Mouse (Mus musculus): Measurements from ENCODE around the gene Gm5460. TPM values are rescaled to one million over a fixed set of nuclear protein-coding genes. Genes with fewer than 3 reads are reported as not detected.

The Gm5460 gene
- polyA plus RNA-seq, 1 experiment from 2014 or later = not detected

DNA sequence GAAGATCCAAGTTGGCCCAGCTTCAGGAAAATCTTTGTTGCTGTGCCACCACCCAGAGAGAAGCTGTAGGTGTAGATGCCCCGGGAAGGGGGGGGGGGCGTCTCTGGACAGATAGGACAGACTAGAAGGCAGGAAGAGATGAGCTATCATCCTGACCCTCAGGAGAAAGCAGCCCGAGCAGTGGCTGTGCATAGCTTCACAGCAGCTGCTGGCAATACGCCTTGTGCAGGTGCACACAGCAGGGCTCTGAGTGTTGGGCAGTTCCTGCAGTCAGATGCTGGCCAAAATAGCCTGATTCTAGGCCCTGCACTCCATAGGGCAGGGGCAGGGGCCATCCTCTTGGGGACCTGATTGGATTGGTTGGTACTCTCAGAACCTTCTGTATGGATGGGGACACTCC, 70.2 kb downstream of the Gm5460 start:
- 79% methylated on average over 4 of the region's 4 CpGs for WGBS
- ATAC-seq (replicated peaks; ENCODE audit: low FRiP score) (no peak), DNase-seq (ENCODE audit: low spot score) (no peak)
- H3K9me3 ChIP-seq (ENCODE audit: control insufficient read depth, low read length) = no peaks in the 10 kb centered on the region
- H3K4me1 ChIP-seq (replicated peaks; ENCODE audit: control insufficient read depth, insufficient read depth, low read length) = no peaks in the 10 kb centered on the region
- no peak overlapping the region for H3K4me3 ChIP-seq (ENCODE audit: low read depth, low read length)
- H3K27ac ChIP-seq (ENCODE audit: low read depth, low read length) = no peak overlapping the region
- H3K9ac ChIP-seq (ENCODE audit: low read length) = no peak overlapping the region
- H3K4me2 ChIP-seq (ENCODE audit: low read depth, low read length, severe bottlenecking) = no peak overlapping the region
- no peaks in the 10 kb centered on the region for H3K27me3 ChIP-seq (ENCODE audit: control insufficient read depth, insufficient read depth, low read length)
- no peaks in the 10 kb centered on the region for H3K36me3 ChIP-seq (ENCODE audit: control insufficient read depth, insufficient read depth, low read length)

DNA sequence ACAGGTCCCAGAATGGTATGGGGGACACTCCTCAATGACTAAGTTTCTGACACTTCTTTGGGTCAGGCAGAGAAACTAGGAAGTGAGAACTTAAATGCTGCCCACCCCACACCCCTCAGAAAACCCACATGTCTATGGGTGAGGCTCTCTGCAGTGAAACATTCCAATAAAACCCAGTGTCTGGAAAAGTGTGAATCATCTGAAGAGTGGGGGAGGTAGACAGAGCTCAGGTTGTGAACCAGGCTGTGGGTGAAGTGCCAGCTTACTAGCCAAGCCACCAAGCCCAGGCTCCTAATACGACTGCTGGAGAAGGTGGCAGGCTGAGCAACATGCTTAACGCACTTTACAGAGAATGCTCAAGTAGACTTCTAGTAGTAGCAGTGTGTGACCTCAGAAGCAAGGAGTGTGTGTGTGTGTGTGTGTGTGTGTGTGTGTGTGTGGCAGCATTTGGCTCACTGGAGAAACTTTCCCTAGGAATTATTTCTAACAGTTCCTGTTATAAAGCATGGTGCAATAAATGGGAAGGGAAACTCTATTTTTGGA, 71.4 kb downstream of the Gm5460 start:
- ATAC-seq (replicated peaks; ENCODE audit: low FRiP score) = no peak
- Histone ChIP-seq H3K4me2 (ENCODE audit: low read depth, low read length, severe bottlenecking) (no peak overlapping the region), H3K4me1 (replicated peaks; ENCODE audit: control insufficient read depth, insufficient read depth, low read length) (no peaks in the 10 kb centered on the region), H3K9me3 (ENCODE audit: control insufficient read depth, low read length) (no peaks in the 10 kb centered on the region), H3K36me3 (ENCODE audit: control insufficient read depth, insufficient read depth, low read length) (no peaks in the 10 kb centered on the region), H3K9ac (ENCODE audit: low read length) (no peak overlapping the region), H3K4me3 (ENCODE audit: low read depth, low read length) (no peak overlapping the region), H3K27me3 (ENCODE audit: control insufficient read depth, insufficient read depth, low read length) (no peaks in the 10 kb centered on the region), H3K27ac (ENCODE audit: low read depth, low read length) (no peak overlapping the region)
- no peak for DNase-seq (ENCODE audit: low spot score)
- 94% methylated on average over 2 of the region's 2 CpGs for WGBS

DNA sequence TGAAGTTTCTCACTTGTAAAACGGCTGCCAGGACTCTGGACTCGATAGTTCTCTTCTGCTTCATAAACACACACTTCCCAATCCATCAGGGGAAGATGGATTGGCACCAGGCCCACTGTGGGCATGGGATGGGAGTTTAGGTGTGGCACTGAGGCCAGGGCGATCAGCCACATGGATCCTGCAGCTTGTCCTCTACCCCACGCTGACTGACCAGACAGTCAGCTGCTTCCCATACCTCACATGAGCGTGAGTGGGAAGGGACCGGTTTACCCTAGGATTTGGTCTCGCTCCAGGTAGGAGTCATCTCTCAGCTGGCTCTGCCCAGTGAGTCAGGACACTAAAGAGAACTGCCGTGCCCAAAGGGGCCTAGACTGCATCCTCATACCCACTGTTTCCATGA, 73.2 kb downstream of the Gm5460 start:
- no peaks in the 10 kb centered on the region for H3K27me3 ChIP-seq (ENCODE audit: control insufficient read depth, insufficient read depth, low read length)
- no peak overlapping the region for H3K4me3 ChIP-seq (ENCODE audit: low read depth, low read length)
- no peak overlapping the region for H3K27ac ChIP-seq (ENCODE audit: low read depth, low read length)
- H3K9ac ChIP-seq (ENCODE audit: low read length) = no peak overlapping the region
- no peaks in the 10 kb centered on the region for H3K4me1 ChIP-seq (replicated peaks; ENCODE audit: control insufficient read depth, insufficient read depth, low read length)
- no peak overlapping the region for H3K4me2 ChIP-seq (ENCODE audit: low read depth, low read length, severe bottlenecking)
- no peaks in the 10 kb centered on the region for H3K36me3 ChIP-seq (ENCODE audit: control insufficient read depth, insufficient read depth, low read length)
- WGBS = 88% methylated on average over 8 of the region's 8 CpGs
- no peaks in the 10 kb centered on the region for H3K9me3 ChIP-seq (ENCODE audit: control insufficient read depth, low read length)
- DNase-seq (ENCODE audit: low spot score) (no peak), ATAC-seq (replicated peaks; ENCODE audit: low FRiP score) (no peak)

DNA sequence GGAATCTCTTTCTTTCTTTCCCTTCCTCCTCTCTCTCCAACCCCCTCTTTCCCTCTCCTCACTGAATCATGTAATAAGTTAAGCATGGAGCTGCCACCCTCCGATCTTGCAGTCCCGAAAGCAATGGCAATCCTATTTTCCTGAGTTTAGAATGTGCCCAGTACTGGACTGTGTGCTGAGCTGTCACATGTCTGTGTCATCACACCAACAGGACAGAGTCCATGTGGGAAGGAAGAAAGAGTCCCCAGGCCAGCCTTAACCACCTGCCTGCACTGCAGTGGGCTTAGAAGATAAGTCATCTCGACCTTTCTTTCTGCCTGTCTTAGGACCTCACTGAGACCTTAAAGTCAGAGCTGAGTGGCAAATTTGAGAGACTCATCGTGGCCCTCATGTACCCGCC, 74.9 kb downstream of the Gm5460 start:
- Histone ChIP-seq H3K4me2 (ENCODE audit: low read depth, low read length, severe bottlenecking) (no peak overlapping the region), H3K4me1 (replicated peaks; ENCODE audit: control insufficient read depth, insufficient read depth, low read length) (no peaks in the 10 kb centered on the region), H3K4me3 (ENCODE audit: low read depth, low read length) (no peak overlapping the region), H3K27me3 (ENCODE audit: control insufficient read depth, insufficient read depth, low read length) (no peaks in the 10 kb centered on the region), H3K27ac (ENCODE audit: low read depth, low read length) (no peak overlapping the region), H3K9ac (ENCODE audit: low read length) (no peak overlapping the region), H3K9me3 (ENCODE audit: control insufficient read depth, low read length) (no peaks in the 10 kb centered on the region), H3K36me3 (ENCODE audit: control insufficient read depth, insufficient read depth, low read length) (no peaks in the 10 kb centered on the region)
- whole genome bisulfite sequencing = 90% methylated on average over 5 of the region's 5 CpGs
- DNase-seq (ENCODE audit: low spot score) (no peak), ATAC-seq (replicated peaks; ENCODE audit: low FRiP score) (no peak)

DNA sequence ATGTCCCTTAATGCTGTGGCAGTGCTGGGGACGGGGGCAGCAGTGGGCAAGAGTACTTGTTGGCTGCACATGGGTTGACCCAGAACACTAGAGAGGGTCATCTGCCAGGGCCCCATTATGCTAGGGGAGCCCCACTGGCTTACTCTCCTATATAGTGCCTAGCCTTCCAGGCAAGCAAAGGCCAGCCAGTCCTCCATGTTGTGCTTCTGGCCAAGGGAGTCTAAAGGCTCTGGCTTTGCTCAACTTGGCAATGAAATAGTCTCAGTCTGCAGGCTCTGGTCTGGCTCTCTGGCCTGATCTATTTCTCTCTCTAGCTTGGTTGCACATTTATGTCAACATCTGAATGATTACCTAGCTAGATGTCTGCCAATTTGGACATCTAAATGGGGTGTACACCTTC, 76.3 kb downstream of the Gm5460 start:
- Histone ChIP-seq H3K27ac (ENCODE audit: low read depth, low read length) (no peak overlapping the region), H3K4me2 (ENCODE audit: low read depth, low read length, severe bottlenecking) (no peak overlapping the region), H3K4me3 (ENCODE audit: low read depth, low read length) (no peak overlapping the region), H3K36me3 (ENCODE audit: control insufficient read depth, insufficient read depth, low read length) (no peaks in the 10 kb centered on the region), H3K9me3 (ENCODE audit: control insufficient read depth, low read length) (no peaks in the 10 kb centered on the region), H3K4me1 (replicated peaks; ENCODE audit: control insufficient read depth, insufficient read depth, low read length) (no peaks in the 10 kb centered on the region), H3K27me3 (ENCODE audit: control insufficient read depth, insufficient read depth, low read length) (no peaks in the 10 kb centered on the region), H3K9ac (ENCODE audit: low read length) (no peak overlapping the region)
- WGBS = 88% methylated on average over 1 of the region's 1 CpGs
- ATAC-seq (replicated peaks; ENCODE audit: low FRiP score) = no peak
- no peak for DNase-seq (ENCODE audit: low spot score)

DNA sequence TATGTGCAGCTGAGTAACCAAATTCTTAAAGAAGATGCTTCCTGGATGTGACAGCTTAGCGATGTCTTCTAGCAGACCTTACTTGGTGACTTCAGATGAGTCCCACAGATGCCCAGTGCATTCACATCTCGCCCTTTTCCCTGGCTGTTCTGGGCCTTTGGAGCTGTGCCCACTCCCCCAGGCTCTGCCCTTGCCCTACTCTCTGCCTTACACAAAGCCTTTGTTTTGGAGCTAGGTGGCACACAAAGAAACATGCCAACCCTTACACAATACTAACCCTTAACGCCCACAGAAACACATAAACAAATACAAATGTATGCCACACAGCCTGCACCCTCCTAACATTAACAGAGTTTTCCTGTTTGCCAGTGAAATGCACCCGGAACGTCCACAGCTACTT, 79.6 kb downstream of the Gm5460 start:
- Histone ChIP-seq H3K9me3 (ENCODE audit: control insufficient read depth, low read length) (no peaks in the 10 kb centered on the region), H3K4me2 (ENCODE audit: low read depth, low read length, severe bottlenecking) (no peak overlapping the region), H3K9ac (ENCODE audit: low read length) (no peak overlapping the region), H3K27ac (ENCODE audit: low read depth, low read length) (no peak overlapping the region), H3K36me3 (ENCODE audit: control insufficient read depth, insufficient read depth, low read length) (no peaks in the 10 kb centered on the region), H3K4me1 (replicated peaks; ENCODE audit: control insufficient read depth, insufficient read depth, low read length) (no peaks in the 10 kb centered on the region), H3K4me3 (ENCODE audit: low read depth, low read length) (no peak overlapping the region), H3K27me3 (ENCODE audit: control insufficient read depth, insufficient read depth, low read length) (no peaks in the 10 kb centered on the region)
- 90% methylated on average over 5 of the region's 5 CpGs for WGBS
- ATAC-seq (replicated peaks; ENCODE audit: low FRiP score) (no peak), DNase-seq (ENCODE audit: low spot score) (no peak)

Other genes with a start within 250 kb of the Gm5460 start
- 2.4 and 2.8 TPM in 2 replicates for gene Gdf10, start 93.2 kb upstream of the Gm5460 start, polyA plus RNA-seq (2014; fragmentation: Nextera tagmentation; extraction: Ambion mirVana)
- gene Gdf2, start 75.7 kb upstream of the Gm5460 start, polyA plus RNA-seq (2014; fragmentation: Nextera tagmentation; extraction: Ambion mirVana) = not detected in 2 replicates
- not detected in 2 replicates for gene Rbp3, start 62.8 kb upstream of the Gm5460 start, polyA plus RNA-seq (2014; fragmentation: Nextera tagmentation; extraction: Ambion mirVana)
- gene Zfp488, start 38.0 kb upstream of the Gm5460 start, polyA plus RNA-seq (2014; fragmentation: Nextera tagmentation; extraction: Ambion mirVana) = 0.08 and 0.09 TPM in 2 replicates
- gene Gm30083, start 1.6 kb upstream of the Gm5460 start, polyA plus RNA-seq (2014; fragmentation: Nextera tagmentation; extraction: Ambion mirVana) = not detected in 2 replicates
- not detected in 2 replicates for gene Antxrl, start 35.9 kb downstream of the Gm5460 start, polyA plus RNA-seq (2014; fragmentation: Nextera tagmentation; extraction: Ambion mirVana)
- 0.88 and 1.2 TPM in 2 replicates for gene Anxa8, start 69.2 kb downstream of the Gm5460 start, polyA plus RNA-seq (2014; fragmentation: Nextera tagmentation; extraction: Ambion mirVana)
- gene A630023A22Rik, start 86.0 kb downstream of the Gm5460 start, polyA plus RNA-seq (2014; fragmentation: Nextera tagmentation; extraction: Ambion mirVana) = not detected in 2 replicates
- not detected in 2 replicates for gene Npy4r, start 135.7 kb downstream of the Gm5460 start, polyA plus RNA-seq (2014; fragmentation: Nextera tagmentation; extraction: Ambion mirVana)
- gene Gprin2, start 184.9 kb downstream of the Gm5460 start, polyA plus RNA-seq (2014; fragmentation: Nextera tagmentation; extraction: Ambion mirVana) = 0.41 and 0.44 TPM in 2 replicates
- 0.15 and 0.35 TPM in 2 replicates for gene Syt15, start 202.8 kb downstream of the Gm5460 start, polyA plus RNA-seq (2014; fragmentation: Nextera tagmentation; extraction: Ambion mirVana)

All from forebrain, embryonic 11.5 days (tissue).